Mouse (Mus musculus): ENCODE data around the gene Styx. TPM values are rescaled to one million over a fixed set of nuclear protein-coding genes. Genes with fewer than 3 reads are reported as not detected.

The Styx gene
- 4.1 and 10.1 TPM in 2 replicates for polyA plus RNA-seq (2012; rRNA removed)

DNA sequence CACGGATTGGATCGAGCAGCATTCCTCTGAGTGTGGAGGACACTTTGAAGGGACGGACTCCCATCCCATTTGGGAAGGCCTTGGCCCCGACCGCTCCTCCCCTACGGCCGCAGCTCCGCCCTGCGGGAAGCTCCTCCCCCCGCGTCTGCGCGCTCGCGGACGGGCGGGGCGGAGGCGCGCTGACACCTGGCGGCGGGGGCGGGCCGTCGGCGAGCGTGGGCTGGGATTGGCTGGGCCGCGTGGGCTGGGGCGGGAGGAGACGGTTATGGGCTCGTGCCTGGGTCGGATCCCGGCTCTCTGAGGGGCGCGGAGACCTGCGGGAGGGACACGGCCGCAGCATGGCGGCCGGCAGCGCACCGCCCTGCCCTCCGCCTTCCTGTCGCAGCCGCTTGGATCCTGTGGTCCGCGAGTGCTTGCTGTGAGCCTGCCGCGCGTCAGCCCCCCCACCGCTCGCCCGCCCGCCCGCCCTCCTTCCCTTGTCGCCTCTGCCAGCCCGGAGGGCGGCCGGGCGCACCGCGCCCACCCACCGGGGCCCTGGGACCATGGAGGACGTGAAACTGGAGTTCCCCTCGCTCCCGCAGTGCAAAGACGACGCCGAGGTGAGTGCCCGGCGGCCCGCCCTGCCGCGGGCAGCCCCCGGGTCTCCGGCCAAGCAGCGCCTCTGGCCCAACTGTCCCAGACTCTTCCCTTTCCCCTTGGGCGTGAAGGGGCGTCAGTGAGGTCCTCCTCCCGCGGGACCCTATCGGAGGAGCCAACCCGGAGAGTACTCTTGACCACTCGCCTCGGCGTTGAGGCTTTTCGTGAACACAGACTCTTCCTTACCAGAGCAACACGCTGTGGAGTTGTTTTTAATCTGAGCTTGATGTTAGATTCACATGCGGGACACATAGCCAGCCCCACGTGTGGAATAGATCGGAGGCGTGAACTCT lies at the start of gene Styx:
Gene Styx, plus strand, starts transcription at position 163 of the 929 bp plus-strand sequence.

DNA sequence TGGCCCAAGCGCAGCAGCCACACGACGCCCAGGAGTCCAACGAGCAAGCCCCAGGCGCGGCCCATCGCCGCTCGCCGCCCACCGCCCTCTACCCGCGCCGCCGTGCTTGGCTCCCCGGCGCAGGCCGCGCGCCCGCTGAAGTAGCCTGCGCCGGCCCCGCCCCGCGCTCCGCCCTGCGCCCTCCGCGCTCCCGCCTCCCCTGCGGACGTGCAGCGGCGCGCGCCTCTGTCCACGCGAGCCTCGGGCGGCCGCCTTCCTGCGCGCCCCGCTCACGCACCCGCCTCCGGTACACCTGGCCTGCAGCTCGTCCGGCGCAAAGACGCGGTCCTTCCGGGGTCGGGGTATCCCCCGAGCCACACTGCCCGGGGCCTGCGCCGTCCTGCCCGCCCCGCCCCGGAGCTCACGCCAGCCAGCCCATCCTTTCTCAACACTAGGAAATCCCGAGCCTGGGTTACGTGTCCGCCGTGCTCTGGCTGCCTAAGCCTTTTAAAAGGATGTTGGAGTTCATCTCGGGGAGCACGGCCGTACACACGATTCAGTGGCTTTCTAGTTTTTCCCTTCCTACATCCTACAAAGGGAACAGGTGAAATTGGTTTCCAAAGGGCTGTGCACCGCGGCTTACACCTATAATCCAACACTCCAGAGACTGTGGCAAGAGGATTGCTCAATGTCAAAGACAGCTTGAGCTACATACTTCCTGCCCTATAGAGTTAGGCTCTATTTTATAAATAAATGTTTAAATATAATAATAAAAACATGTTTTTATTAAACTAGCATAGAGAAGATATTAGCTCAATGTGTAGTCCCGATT lies 32.3 kb upstream of the Styx start, which contains the start of gene Ero1l:
Gene Ero1l, minus strand, starts transcription at position 346 of the 811 bp plus-strand sequence.

DNA sequence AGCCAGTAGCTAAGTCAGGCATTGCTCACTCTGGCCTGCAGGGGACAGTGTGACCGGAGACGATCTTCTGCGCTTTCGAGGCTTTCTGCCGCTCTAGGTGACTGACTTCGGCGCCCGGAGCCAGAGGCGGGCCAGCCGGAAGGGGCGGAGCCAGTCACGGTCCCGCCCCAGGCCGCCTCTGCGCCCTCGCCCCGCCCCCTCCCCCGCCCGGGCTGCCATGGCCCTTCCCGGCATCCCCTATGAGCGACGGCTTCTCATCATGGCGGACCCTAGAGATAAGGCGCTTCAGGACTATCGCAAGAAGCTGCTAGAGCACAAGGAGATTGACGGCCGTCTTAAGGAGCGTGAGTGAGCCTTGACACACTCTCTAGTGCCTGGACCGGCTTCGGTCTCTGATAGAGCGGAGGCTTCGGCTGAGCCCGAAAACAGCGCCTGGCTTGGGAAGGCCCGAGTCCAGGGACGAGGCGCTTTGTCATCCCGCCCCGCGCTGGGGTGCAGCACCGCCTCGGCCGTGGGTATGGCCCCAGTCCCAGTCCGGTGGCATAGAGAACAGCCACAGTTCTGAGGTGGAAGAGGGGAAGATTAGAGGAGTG lies 21.2 kb upstream of the Styx start, which contains the start of gene Psmc6:
Gene Psmc6, plus strand, starts transcription at position 200 of the 593 bp plus-strand sequence.

DNA sequence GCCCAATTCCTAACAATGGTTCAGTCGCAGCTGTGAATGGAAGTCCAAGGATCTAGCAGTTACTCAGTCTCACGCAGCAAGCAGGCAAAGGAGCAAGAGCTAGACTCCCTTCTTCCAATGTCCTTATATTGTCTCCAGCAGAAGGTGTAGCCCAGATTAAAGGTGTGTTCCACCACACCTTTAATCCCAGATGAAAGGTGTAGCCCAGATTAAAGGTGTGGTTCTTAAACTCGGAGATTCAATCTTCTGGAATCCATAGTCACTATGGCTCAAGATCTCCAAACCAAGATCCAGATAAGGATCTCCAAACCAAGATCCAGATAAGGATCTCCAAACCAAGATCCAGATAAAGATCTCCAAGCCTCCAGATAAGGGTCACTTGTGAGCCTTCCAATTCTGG lies 53.9 kb downstream of the Styx start, which contains the start of gene Gnpnat1:
Gene Gnpnat1, minus strand, starts transcription at position 101 of the 400 bp plus-strand sequence.

Other genes starting within 250 kb of the Styx start
- gene Gpr137c, start 131.4 kb upstream of the Styx start, polyA plus RNA-seq (2012; rRNA removed): 1.7 and 1.9 TPM in 2 replicates
- 2.0 and 2.4 TPM in 2 replicates for gene Txndc16, start 130.8 kb upstream of the Styx start, polyA plus RNA-seq (2012; rRNA removed)
- 4.0 and 4.2 TPM in 2 replicates for gene Ero1l, start 32.3 kb upstream of the Styx start, polyA plus RNA-seq (2012; rRNA removed)
- 2.2 and 2.7 TPM in 2 replicates for gene Psmc6, start 21.3 kb upstream of the Styx start, polyA plus RNA-seq (2012; rRNA removed)
- gene Gnpnat1, start 53.8 kb downstream of the Styx start, polyA plus RNA-seq (2012; rRNA removed): 0.59 and 0.73 TPM in 2 replicates
- 5.9 and 6.3 TPM in 2 replicates for gene Fermt2, start 179.0 kb downstream of the Styx start, polyA plus RNA-seq (2012; rRNA removed)

Measured in stomach, adult 2 months (tissue).